Mouse (Mus musculus) heart, embryonic 14.5 days (tissue): Measurements from ENCODE around the gene 1190005I06Rik. TPM values are rescaled to one million over a fixed set of nuclear protein-coding genes. Genes with fewer than 3 reads are reported as not detected.
"Not testable (repeated sequence)": the region's sequence is repeated elsewhere in the genome, so short reads cannot be mapped to it uniquely, and the experiment has no call there.

Source experiments
- ATAC-seq: fragments of 200-750 bp; cut with Nextera tagmentation; 2 replicates; pipeline ENCODE4 v1.8.0; 2017; ENCODE audit warnings: low read depth, moderate TSS enrichment; ENCODE audit not compliant: insufficient number of reproducible peaks, insufficient read depth, low FRiP score
- H3K27ac ChIP-seq, 2 experiments: fragments of 200-500 bp in 1 of 2; fragments of 300-500 bp in 1 of 2; sonication (generic) in 1 of 2; replicated peaks in 1 of 2; 2 replicates each; pipeline ENCODE4 v1.5.1; 2012 to 2014; ENCODE audit warnings: low read depth in 2 of 2, low read length in 2 of 2, control low read depth in 1 of 2, mild to moderate bottlenecking in 1 of 2, mixed read lengths in 1 of 2; ENCODE audit not compliant: control insufficient read depth in 1 of 2, insufficient read depth in 1 of 2
- H3K27me3 ChIP-seq: fragments of 300-500 bp; sonication (generic); 2 replicates; pipeline ENCODE4 v1.6.1; 2014; ENCODE audit warnings: mild to moderate bottlenecking, low read length, control low read depth; ENCODE audit not compliant: control insufficient read depth, insufficient read depth
- H3K36me3 ChIP-seq: fragments of 300-500 bp; sonication (generic); 2 replicates; pipeline ENCODE4 v1.6.1; 2014; ENCODE audit warnings: mild to moderate bottlenecking, control low read depth, low read length, mixed read lengths; ENCODE audit not compliant: control insufficient read depth, insufficient read depth
- H3K4me1 ChIP-seq, 2 experiments: fragments of 200-500 bp in 1 of 2; fragments of 300-500 bp in 1 of 2; sonication (generic) in 1 of 2; 2 replicates each; pipeline ENCODE4 v1.6.1; 2012 to 2014; ENCODE audit warnings: low read length in 2 of 2, control low read depth in 1 of 2, mixed read lengths in 1 of 2; ENCODE audit not compliant: control insufficient read depth in 2 of 2, insufficient read depth in 2 of 2
- H3K4me2 ChIP-seq: fragments of 300-500 bp; sonication (generic); 2 replicates; pipeline ENCODE4 v1.6.1; 2014; ENCODE audit warnings: mild to moderate bottlenecking, low read length
- H3K4me3 ChIP-seq, 2 experiments: fragments of 200-500 bp in 1 of 2; fragments of 300-500 bp in 1 of 2; sonication (generic) in 1 of 2; 2 replicates each; pipeline ENCODE4 v1.5.1; 2012 to 2014; ENCODE audit warnings: low read length in 2 of 2, mild to moderate bottlenecking in 2 of 2, control low read depth in 1 of 2, low read depth in 1 of 2, moderate library complexity in 1 of 2; ENCODE audit not compliant: control insufficient read depth in 1 of 2, insufficient read depth in 1 of 2
- H3K9ac ChIP-seq: fragments of 300-500 bp; sonication (generic); 2 replicates; pipeline ENCODE4 v1.6.1; 2014; ENCODE audit warnings: mild to moderate bottlenecking, low read length
- H3K9me3 ChIP-seq: fragments of 300-500 bp; sonication (generic); 2 replicates; pipeline ENCODE4 v1.6.1; 2016; ENCODE audit warnings: low read length, control low read depth; ENCODE audit not compliant: control insufficient read depth
- WGBS: fragments of 180-500 bp; shearing (Covaris S2); extraction: QIAGEN DNeasy Blood & Tissue Kit; methylation state at CpG from one replicate; pipeline ENCODE4 v1.1.7; 2014; 5-methylcytosine and 5-hydroxymethylcytosine counted together
- polyA plus RNA-seq: library from polyadenylated mRNA; unstranded; fragments of >200 nt; fragmentation: Nextera tagmentation; extraction: Ambion mirVana; gene quantifications from 2 replicates; pipeline ENCODE4 v1.2.1, GENCODE M21; 2014

1190005I06Rik gene
- polyA plus RNA-seq, 1 experiment from 2014 or later: 6.2 TPM

GRCm38 (mm10) chr8:120686051-120686450 is 38.6 kb upstream of the 1190005I06Rik start:
- Histone ChIP-seq H3K27me3 (peaks cover 3% of the 10 kb centered on the region; the same call in 1 of the 2 replicates), H3K9ac (no peak overlapping the region), H3K9me3 (no peaks in the 10 kb centered on the region), H3K27ac (no peak overlapping the region), H3K4me2 (no peak overlapping the region), H3K36me3 (no peaks in the 10 kb centered on the region), H3K4me1 (no peaks in the 10 kb centered on the region), H3K4me3 (no peak overlapping the region)
- 82% methylated on average over 13 of the region's 13 CpGs for WGBS
- no peak for ATAC-seq

- no peak overlapping the region for H3K4me3 ChIP-seq
Measured at GRCm38 (mm10) chr8:120685591-120685990, 38.2 kb upstream of the 1190005I06Rik start.

GRCm38 (mm10) chr8:120685097-120685496 is 37.7 kb upstream of the 1190005I06Rik start:
- 76% methylated on average over 5 of the region's 5 CpGs for WGBS
- Histone ChIP-seq H3K4me3 (no peak overlapping the region), H3K27me3 (peaks cover 4% of the 10 kb centered on the region; the same call in 1 of the 2 replicates), H3K9me3 (no peaks in the 10 kb centered on the region), H3K36me3 (no peaks in the 10 kb centered on the region), H3K27ac (no peak overlapping the region), H3K9ac (no peak overlapping the region), H3K4me2 (no peak overlapping the region), H3K4me1 (no peaks in the 10 kb centered on the region)
- no peak for ATAC-seq

More at GRCm38 (mm10) chr8:120685591-120685990, 38.2 kb upstream of the 1190005I06Rik start:
- Histone ChIP-seq H3K27me3 (peaks cover 4% of the 10 kb centered on the region; the same call in 1 of the 2 replicates), H3K4me2 (no peak overlapping the region), H3K9ac (no peak overlapping the region), H3K36me3 (no peaks in the 10 kb centered on the region), H3K27ac (no peak overlapping the region), H3K4me1 (no peaks in the 10 kb centered on the region), H3K9me3 (no peaks in the 10 kb centered on the region)
- ATAC-seq: no peak
- WGBS: 78% methylated on average over 8 of the region's 8 CpGs

DNA sequence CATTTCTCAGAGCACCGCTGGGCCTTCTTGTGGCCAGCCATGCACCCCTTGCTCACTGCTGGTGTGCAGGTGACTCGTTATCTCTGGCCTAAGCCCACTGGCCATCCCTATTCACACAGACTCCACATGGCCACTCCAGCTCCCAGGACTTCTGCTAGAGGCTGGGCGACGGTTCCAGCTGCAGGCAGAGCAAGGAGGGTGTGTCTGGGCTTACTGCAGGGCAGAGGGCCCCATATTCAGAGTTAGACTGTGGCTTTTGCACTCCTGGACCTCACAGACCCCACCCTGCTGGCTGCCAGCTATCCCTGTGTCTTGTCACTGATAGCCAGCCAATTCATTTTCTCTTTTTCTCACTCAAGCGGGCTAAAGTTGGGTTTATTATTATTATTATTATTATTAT is 36.6 kb upstream of the 1190005I06Rik start:
- Histone ChIP-seq H3K4me2 (no peak overlapping the region), H3K9me3 (no peaks in the 10 kb centered on the region), H3K9ac (no peak overlapping the region), H3K36me3 (no peaks in the 10 kb centered on the region), H3K4me1 (no peaks in the 10 kb centered on the region), H3K27me3 (peaks cover 11% of the 10 kb centered on the region), H3K4me3 (no peak overlapping the region), H3K27ac (no peak overlapping the region)
- WGBS: 56% methylated on average over 5 of the region's 5 CpGs
- ATAC-seq: no peak

- 13% methylated on average over 10 of the region's 10 CpGs for WGBS
- no peak overlapping the region for H3K27ac ChIP-seq
- H3K9ac ChIP-seq: no peak overlapping the region
- ATAC-seq: no peak
- H3K27me3 ChIP-seq: peaks cover 11% of the 10 kb centered on the region
- no peaks in the 10 kb centered on the region for H3K4me1 ChIP-seq
- no peaks in the 10 kb centered on the region for H3K9me3 ChIP-seq
- no peak overlapping the region for H3K4me2 ChIP-seq
- no peaks in the 10 kb centered on the region for H3K36me3 ChIP-seq
- no peak overlapping the region for H3K4me3 ChIP-seq
Measured at GRCm38 (mm10) chr8:120683602-120684001, 36.2 kb upstream of the 1190005I06Rik start.

DNA sequence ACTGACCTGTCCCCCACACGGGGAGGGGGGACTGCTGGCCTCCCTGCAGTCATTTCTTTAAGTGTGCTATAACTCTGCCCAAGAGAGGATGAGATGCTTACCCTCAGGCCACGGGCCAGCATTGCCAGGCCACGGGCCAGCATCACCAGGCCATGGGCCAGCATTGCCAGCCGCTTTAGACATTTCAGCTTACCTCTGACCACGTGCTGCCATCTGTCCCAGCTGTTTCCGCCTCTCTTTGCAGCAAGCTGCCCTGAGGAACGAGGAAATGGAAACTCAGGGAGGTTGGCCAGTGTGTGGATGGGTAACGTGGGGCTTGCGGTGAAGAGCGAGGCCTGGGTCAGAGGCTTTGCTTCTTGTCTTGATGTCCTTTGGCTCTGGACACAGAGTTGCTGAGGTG is 33.7 kb upstream of the 1190005I06Rik start:
- 76% methylated on average over 10 of the region's 10 CpGs for WGBS
- no peak for ATAC-seq
- H3K4me1 ChIP-seq: no peaks in the 10 kb centered on the region
- H3K36me3 ChIP-seq: peaks cover 9% of the 10 kb centered on the region
- H3K9ac ChIP-seq: no peak overlapping the region
- no peak overlapping the region for H3K4me3 ChIP-seq
- H3K9me3 ChIP-seq: no peaks in the 10 kb centered on the region
- peaks cover 11% of the 10 kb centered on the region for H3K27me3 ChIP-seq
- no peak overlapping the region for H3K27ac ChIP-seq
- H3K4me2 ChIP-seq: no peak overlapping the region

GRCm38 (mm10) chr8:120680405-120680804 is 33.0 kb upstream of the 1190005I06Rik start:
- peaks cover 16% of the 10 kb centered on the region for H3K36me3 ChIP-seq
- ATAC-seq, H3K4me3 ChIP-seq, H3K4me2 ChIP-seq, H3K4me1 ChIP-seq, H3K9me3 ChIP-seq, H3K27ac ChIP-seq, H3K9ac ChIP-seq: not testable (repeated sequence)
- peaks cover 11% of the 10 kb centered on the region for H3K27me3 ChIP-seq
- 49% methylated on average over 7 of the region's 7 CpGs for WGBS
